Mouse (Mus musculus): Measurements from ENCODE around the gene Ublcp1.

GRCm38 (mm10) chr11:44451046-44451445, 19.3 kb downstream of the Ublcp1 start:
- TF ChIP-seq POLR2A (IDR thresholded peaks at IDR 0.05; ENCODE audit: insufficient read depth, low read length) (no peak), CTCF (IDR thresholded peaks at IDR 0.05; ENCODE audit: low read depth, low read length) (no peak), EP300 (IDR thresholded peaks at IDR 0.05; ENCODE audit: insufficient read depth, low read depth, low read length) (no peak)
